Mouse (Mus musculus) small intestine, adult 2 months (tissue): ENCODE results near the gene Trim16.

Source experiments
- CTCF ChIP-seq: fragments of 200-500 bp; IDR thresholded peaks from 2 replicates; pipeline ENCODE4 v1.5.1; 2012; ENCODE audit warnings: low read depth, mild to moderate bottlenecking, control low read depth, inconsistent platforms, low read length, moderate library complexity, mixed read lengths; ENCODE audit not compliant: insufficient replicate concordance, insufficient read length; ENCODE audit errors: extremely low read depth
- POLR2A ChIP-seq: fragments of 200-500 bp; IDR thresholded peaks from 2 replicates; pipeline ENCODE4 v1.6.1; 2012; ENCODE audit warnings: low read depth, mild to moderate bottlenecking, control low read depth, inconsistent platforms, low read length, moderate library complexity

- TF ChIP-seq CTCF (no peak), POLR2A (no peak)
Measured at GRCm38 (mm10) chr11:62865562-62865961, 45.5 kb downstream of the Trim16 start.
